Mouse (Mus musculus) intestine, embryonic 14.5 days (tissue): Measurements from ENCODE around the gene Nfix. TPM values are rescaled to one million over a fixed set of nuclear protein-coding genes. Genes with fewer than 3 reads are reported as not detected.

ENCODE experiments used
- ATAC-seq: fragments of 200-750 bp; cut with Nextera tagmentation; replicated peaks from 2 replicates; pipeline ENCODE4 v1.8.0; 2017; ENCODE audit warnings: low read depth, moderate number of reproducible peaks, moderate TSS enrichment, moderate library complexity; ENCODE audit not compliant: low FRiP score, low TSS enrichment
- DNase-seq: peaks from one replicate; pipeline ENCODE4 v3.0.0-alpha.2; 2018; ENCODE audit warnings: low spot score
- H3K27ac ChIP-seq: fragments of 300-500 bp; sonication (generic); 2 replicates; pipeline ENCODE4 v1.5.1; 2014; ENCODE audit warnings: low read depth, mild to moderate bottlenecking, control low read depth
- H3K27me3 ChIP-seq: fragments of 300-500 bp; sonication (generic); replicated peaks from 2 replicates; pipeline ENCODE4 v1.6.1; 2014; ENCODE audit warnings: low read length, control low read depth; ENCODE audit not compliant: control insufficient read depth, insufficient read depth
- H3K36me3 ChIP-seq: fragments of 300-500 bp; sonication (generic); 2 replicates; pipeline ENCODE4 v1.6.1; 2014; ENCODE audit warnings: low read length, control low read depth; ENCODE audit not compliant: control insufficient read depth, insufficient read depth
- H3K4me1 ChIP-seq: fragments of 300-500 bp; sonication (generic); replicated peaks from 2 replicates; pipeline ENCODE4 v1.6.1; 2014; ENCODE audit warnings: low read length, control low read depth, mixed read lengths; ENCODE audit not compliant: control insufficient read depth, insufficient read depth
- H3K4me2 ChIP-seq: fragments of 300-500 bp; sonication (generic); 2 replicates; pipeline ENCODE4 v1.6.1; 2014; ENCODE audit warnings: low read length
- H3K4me3 ChIP-seq: fragments of 300-500 bp; sonication (generic); 2 replicates; pipeline ENCODE4 v1.5.1; 2014; ENCODE audit warnings: low read depth, low read length, control low read depth, mixed read lengths
- H3K9ac ChIP-seq: fragments of 300-500 bp; sonication (generic); 2 replicates; pipeline ENCODE4 v1.6.1; 2014; ENCODE audit warnings: mild to moderate bottlenecking, low read length
- H3K9me3 ChIP-seq: fragments of 300-500 bp; sonication (generic); 2 replicates; pipeline ENCODE4 v1.6.1; 2016; ENCODE audit warnings: low read length, control low read depth; ENCODE audit not compliant: control insufficient read depth
- WGBS: fragments of 180-500 bp; shearing (Covaris S2); extraction: QIAGEN DNeasy Blood & Tissue Kit; methylation state at CpG from one replicate; pipeline ENCODE4 v1.1.7; 2014; 5-methylcytosine and 5-hydroxymethylcytosine counted together
- polyA plus RNA-seq: library from polyadenylated mRNA; unstranded; fragments of >200 nt; fragmentation: Nextera tagmentation; extraction: Ambion mirVana; gene quantifications from 2 replicates; pipeline ENCODE4 v1.2.1, GENCODE M21; 2014

Nfix gene
- polyA plus RNA-seq, 1 experiment from 2014 or later: 14.4 TPM

- H3K36me3 ChIP-seq: no peaks in the 10 kb centered on the region
- WGBS: 44% methylated on average over 4 of the region's 4 CpGs
- H3K9ac ChIP-seq: no peak overlapping the region
- no peak overlapping the region; the same call in 1 of the 2 replicates for H3K4me2 ChIP-seq
- no peak overlapping the region for H3K4me3 ChIP-seq
- H3K9me3 ChIP-seq: no peaks in the 10 kb centered on the region
- no peaks in the 10 kb centered on the region for H3K27me3 ChIP-seq
- H3K4me1 ChIP-seq: peaks cover 48% of the 10 kb centered on the region
- no peak for DNase-seq
- no peak for ATAC-seq
- peak overlapping the region; percentile 99 for H3K27ac ChIP-seq
These were observed 145.5 kb downstream of the Nfix start for GRCm38 (mm10) chr8:84654597-84654996.

GRCm38 (mm10) chr8:84653092-84653631 is 147.0 kb downstream of the Nfix start:
- no peaks in the 10 kb centered on the region for H3K36me3 ChIP-seq
- 51% methylated on average over 9 of the region's 9 CpGs for WGBS

GRCm38 (mm10) chr8:84650213-84650612 is 149.9 kb downstream of the Nfix start:
- WGBS: 38% methylated on average over 3 of the region's 3 CpGs
- no peaks in the 10 kb centered on the region for H3K36me3 ChIP-seq
- H3K4me3 ChIP-seq: no peak overlapping the region
- H3K9me3 ChIP-seq: no peaks in the 10 kb centered on the region
- peak overlapping the region; percentile 14; the same call in 1 of the 2 replicates for H3K27ac ChIP-seq
- peaks cover 16% of the 10 kb centered on the region for H3K4me1 ChIP-seq
- no peaks in the 10 kb centered on the region for H3K27me3 ChIP-seq
- no peak overlapping the region for H3K9ac ChIP-seq
- DNase-seq (no peak), ATAC-seq (no peak)
- no peak overlapping the region for H3K4me2 ChIP-seq

More at GRCm38 (mm10) chr8:84653092-84653631, 147.0 kb downstream of the Nfix start:
- H3K4me2 ChIP-seq: no peak overlapping the region
- peaks cover 39% of the 10 kb centered on the region for H3K4me1 ChIP-seq
- H3K27ac ChIP-seq: no peak overlapping the region
- no peak overlapping the region for H3K4me3 ChIP-seq
- DNase-seq (no peak), ATAC-seq (no peak)
- no peaks in the 10 kb centered on the region for H3K9me3 ChIP-seq
- no peak overlapping the region for H3K9ac ChIP-seq
- no peaks in the 10 kb centered on the region for H3K27me3 ChIP-seq

Other genes with a start within 250 kb of the Nfix start
- gene Ier2, start 137.5 kb downstream of the Nfix start, polyA plus RNA-seq: 73.2 and 75.5 TPM in 2 replicates
- 85.9 and 87.0 TPM in 2 replicates for gene Trmt1, start 114.0 kb downstream of the Nfix start, polyA plus RNA-seq
- gene Nacc1, start 112.5 kb downstream of the Nfix start, polyA plus RNA-seq: 23.7 and 25.0 TPM in 2 replicates
- 4.3 and 5.2 TPM in 2 replicates for gene Lyl1, start 98.9 kb downstream of the Nfix start, polyA plus RNA-seq
- 3.3 and 4.1 TPM in 2 replicates for gene G430095P16Rik, start 77.3 kb downstream of the Nfix start, polyA plus RNA-seq
- 5.2 and 5.4 TPM in 2 replicates for gene Dand5, start 22.5 kb upstream of the Nfix start, polyA plus RNA-seq
- gene Gadd45gip1, start 31.2 kb upstream of the Nfix start, polyA plus RNA-seq: 57.8 and 60.8 TPM in 2 replicates
- gene Rad23a, start 40.3 kb upstream of the Nfix start, polyA plus RNA-seq: 126 and 129 TPM in 2 replicates
- gene Calr, start 46.6 kb upstream of the Nfix start, polyA plus RNA-seq: 721 and 823 TPM in 2 replicates
- gene Farsa, start 56.6 kb upstream of the Nfix start, polyA plus RNA-seq: 89.0 TPM in 2 replicates
- 67.9 and 68.9 TPM in 2 replicates for gene Syce2, start 71.8 kb upstream of the Nfix start, polyA plus RNA-seq
- 35.7 and 37.8 TPM in 2 replicates for gene Gcdh, start 93.6 kb upstream of the Nfix start, polyA plus RNA-seq
- gene Klf1, start 101.6 kb upstream of the Nfix start, polyA plus RNA-seq: 0.77 and 1.8 TPM in 2 replicates
- 8.3 and 8.6 TPM in 2 replicates for gene Dnase2a, start 108.2 kb upstream of the Nfix start, polyA plus RNA-seq
- gene Mast1, start 137.0 kb upstream of the Nfix start, polyA plus RNA-seq: 2.3 and 2.6 TPM in 2 replicates
- 0.09 TPM in 1 of 2 replicates, not detected in the other for gene Rtbdn, start 146.6 kb upstream of the Nfix start, polyA plus RNA-seq
- not detected in 2 replicates for gene Gm49661, start 169.1 kb upstream of the Nfix start, polyA plus RNA-seq
- gene Prdx2, start 169.2 kb upstream of the Nfix start, polyA plus RNA-seq: 771 and 821 TPM in 2 replicates
- 132 and 141 TPM in 2 replicates for gene Rnaseh2a, start 169.4 kb upstream of the Nfix start, polyA plus RNA-seq
- 14.4 and 17.2 TPM in 2 replicates for gene Junb, start 178.4 kb upstream of the Nfix start, polyA plus RNA-seq
- 36.0 and 40.7 TPM in 2 replicates for gene Hook2, start 190.3 kb upstream of the Nfix start, polyA plus RNA-seq
- gene Best2, start 214.2 kb upstream of the Nfix start, polyA plus RNA-seq: not detected in 2 replicates
- gene Asna1, start 224.9 kb upstream of the Nfix start, polyA plus RNA-seq: 95.9 and 105 TPM in 2 replicates
- 115 and 143 TPM in 2 replicates for gene Trir, start 226.5 kb upstream of the Nfix start, polyA plus RNA-seq
- gene Tnpo2, start 236.6 kb upstream of the Nfix start, polyA plus RNA-seq: 15.5 and 15.7 TPM in 2 replicates